Mouse (Mus musculus) heart, adult 8-10 months (tissue): ENCODE results near the gene Slc44a2. TPM values are rescaled to one million over a fixed set of nuclear protein-coding genes. Genes with fewer than 3 reads are reported as not detected.
"Not testable (repeated sequence)": the region's sequence is repeated elsewhere in the genome, so short reads cannot be mapped to it uniquely, and the experiment has no call there.

Experiments
- DNase-seq: peaks from one replicate; pipeline ENCODE4 v3.0.0; 2022; ENCODE audit warnings: low spot score
- total RNA-seq, 4 experiments: library from RNA; stranded (reverse); gene quantifications; 2 replicates each; pipeline ENCODE4 v1.2.4; 2022

Gene Slc44a2
- 100 to 1,000 TPM in 1 of 4 experiments, 10 to 100 TPM in 3; 90.2 to 124 (median 94.3) TPM for total RNA-seq

- peak; percentile 86 for DNase-seq
Measured at GRCm38 (mm10) chr9:21320619-21321512, at the start of gene Slc44a2. Gene Slc44a2, plus strand, starts transcription at chr9:21320698.

GRCm38 (mm10) chr9:21272391-21272790 lies 48.1 kb upstream of the Slc44a2 start:
- no peak for DNase-seq

GRCm38 (mm10) chr9:21273094-21273493 lies 47.4 kb upstream of the Slc44a2 start:
- DNase-seq: no peak

- no peak for DNase-seq
Measured at GRCm38 (mm10) chr9:21273520-21274228, 46.8 kb upstream of the Slc44a2 start.

- DNase-seq: no peak
Measured at GRCm38 (mm10) chr9:21274336-21274735, 46.2 kb upstream of the Slc44a2 start.

- no peak for DNase-seq
Measured at GRCm38 (mm10) chr9:21275013-21275710, 45.3 kb upstream of the Slc44a2 start.

- DNase-seq: no peak
Measured at GRCm38 (mm10) chr9:21275727-21276126, 44.8 kb upstream of the Slc44a2 start.

GRCm38 (mm10) chr9:21276307-21276706 lies 44.2 kb upstream of the Slc44a2 start:
- DNase-seq: no peak

GRCm38 (mm10) chr9:21277776-21278175 lies 42.7 kb upstream of the Slc44a2 start:
- no peak for DNase-seq

- DNase-seq: no peak
Measured at GRCm38 (mm10) chr9:21283591-21283990, 36.9 kb upstream of the Slc44a2 start.

GRCm38 (mm10) chr9:21283994-21284393 lies 36.5 kb upstream of the Slc44a2 start:
- DNase-seq: no peak

GRCm38 (mm10) chr9:21286753-21287152 lies 33.7 kb upstream of the Slc44a2 start:
- no peak for DNase-seq

GRCm38 (mm10) chr9:21287571-21288402 lies 32.7 kb upstream of the Slc44a2 start, which contains the start of gene Kri1:
Gene Kri1, minus strand, starts transcription at chr9:21287969.
- DNase-seq: peak; percentile 99

GRCm38 (mm10) chr9:21288404-21289336 lies 31.8 kb upstream of the Slc44a2 start:
- no peak for DNase-seq

GRCm38 (mm10) chr9:21289337-21289671 lies 31.2 kb upstream of the Slc44a2 start:
- no peak for DNase-seq

- DNase-seq: no peak
Measured at GRCm38 (mm10) chr9:21290589-21290988, 29.9 kb upstream of the Slc44a2 start.

- DNase-seq: peak; percentile 100
Measured at GRCm38 (mm10) chr9:21291022-21291787, 29.3 kb upstream of the Slc44a2 start, which contains the start of gene Cdkn2d. Gene Cdkn2d, minus strand, starts transcription at chr9:21291407.

GRCm38 (mm10) chr9:21291868-21292267 lies 28.6 kb upstream of the Slc44a2 start:
- DNase-seq: not testable (repeated sequence)

GRCm38 (mm10) chr9:21292271-21292670 lies 28.2 kb upstream of the Slc44a2 start:
- DNase-seq: no peak
